12 mouse cellular contexts compared by ENCODE assay signal in the genomic region with DNA sequence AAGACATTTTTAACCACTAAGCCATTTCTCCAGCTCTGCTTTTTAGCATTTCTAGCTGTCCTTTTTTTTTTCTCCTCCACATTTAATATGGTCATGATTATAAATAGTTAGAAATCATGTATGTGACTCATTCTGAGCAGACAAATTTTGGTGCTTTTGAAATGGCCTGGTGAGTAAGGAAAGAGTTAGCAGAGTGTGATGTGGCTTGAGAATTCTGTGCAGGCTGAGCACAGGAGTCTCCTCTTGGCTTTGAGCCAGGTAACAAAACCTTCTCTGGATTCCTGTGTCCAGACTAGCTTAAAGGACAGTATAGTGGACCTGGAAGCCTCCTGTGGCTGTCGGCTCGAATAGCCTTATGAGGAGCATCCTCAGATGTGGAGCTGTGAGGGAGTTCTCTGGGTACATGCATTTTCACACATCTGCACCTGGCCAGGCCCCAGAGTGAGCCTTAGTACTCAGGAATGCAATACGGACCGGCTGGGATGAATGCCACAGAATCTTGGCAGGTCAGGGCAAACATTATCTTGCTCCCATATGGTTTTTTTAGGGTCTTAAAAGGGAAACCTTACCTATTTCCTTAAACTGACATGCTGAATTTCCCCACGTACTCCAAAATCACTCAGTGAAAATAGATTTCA.
DNase-seq lines count a peak whose midpoint lies in the region; ATAC-seq lines count a peak whose summit lies in the region.
"Had no signal": no experiment of that assay in that cellular context is flagged by ENCODE, and none has a peak within 500 bp of the region (broad histone marks: within the 10 kb centered on the region; RNA-seq: fewer than 3 reads in every experiment).

No protein-coding gene starts in this region.

- H3K9me3 ChIP-seq in heart, embryonic 10.5 days, result no peaks in the 10 kb centered on the region
- no peaks in the 10 kb centered on the region for H3K9me3 ChIP-seq in midbrain, embryonic 11.5 days (ENCODE audit: control insufficient read depth, low read length)
- H3K9me3 ChIP-seq in midbrain, embryonic 13.5 days, result no peaks in the 10 kb centered on the region
- H3K9me3 ChIP-seq: hindbrain, embryonic 15.5 days; limb, embryonic 12.5 days had no signal

- no peak for ATAC-seq in midbrain, embryonic 11.5 days (ENCODE audit: low FRiP score)
- ATAC-seq in midbrain, embryonic 13.5 days, result no peak
- no peak for ATAC-seq in erythroid progenitor cell, adult 5-6 weeks (replicated peaks; ENCODE audit: low FRiP score, poor library complexity, severe bottlenecking)

- no peak overlapping the region for H3K4me3 ChIP-seq in heart, embryonic 10.5 days
- no peak overlapping the region for H3K4me3 ChIP-seq in midbrain, embryonic 11.5 days (ENCODE audit: low read depth, low read length)
- H3K4me3 ChIP-seq in midbrain, embryonic 13.5 days (replicated peaks), result no peak overlapping the region
- H3K4me3 ChIP-seq: hindbrain, embryonic 15.5 days; limb, embryonic 12.5 days had no signal

- no peak overlapping the region for H3K4me2 ChIP-seq in midbrain, embryonic 11.5 days
- H3K4me2 ChIP-seq in midbrain, embryonic 13.5 days (replicated peaks), result no peak overlapping the region
- H3K4me2 ChIP-seq: hindbrain, embryonic 15.5 days; limb, embryonic 12.5 days had no signal

- H3K4me1 ChIP-seq in heart, embryonic 10.5 days, result peaks cover 35% of the 10 kb centered on the region
- no peaks in the 10 kb centered on the region for H3K4me1 ChIP-seq in midbrain, embryonic 11.5 days (ENCODE audit: control insufficient read depth, insufficient read depth, low read length)
- no peaks in the 10 kb centered on the region for H3K4me1 ChIP-seq in midbrain, embryonic 13.5 days (replicated peaks)
- H3K4me1 ChIP-seq: hindbrain, embryonic 15.5 days had no signal

- H3K27ac ChIP-seq in heart, embryonic 10.5 days, result no peak overlapping the region
- no peak overlapping the region for H3K27ac ChIP-seq in midbrain, embryonic 11.5 days (ENCODE audit: low read depth, low read length)
- H3K27ac ChIP-seq in midbrain, embryonic 13.5 days, result no peak overlapping the region
- H3K27ac ChIP-seq: hindbrain, embryonic 15.5 days; kidney, postnatal 0 days; limb, embryonic 12.5 days had no signal

- no peaks in the 10 kb centered on the region for H3K27me3 ChIP-seq in heart, embryonic 10.5 days (ENCODE audit: insufficient read depth, poor library complexity, severe bottlenecking)
- no peaks in the 10 kb centered on the region for H3K27me3 ChIP-seq in midbrain, embryonic 11.5 days (ENCODE audit: control insufficient read depth, insufficient read depth, low read length)
- no peaks in the 10 kb centered on the region for H3K27me3 ChIP-seq in midbrain, embryonic 13.5 days
- H3K27me3 ChIP-seq: hindbrain, embryonic 15.5 days had no signal

- 52% methylated on average over 5 of the region's 5 CpGs for WGBS in heart, embryonic 10.5 days
- WGBS in midbrain, embryonic 11.5 days, result 88% methylated on average over 5 of the region's 5 CpGs
- 88% methylated on average over 5 of the region's 5 CpGs for WGBS in midbrain, embryonic 13.5 days

- peak; percentile 30 to 33 for DNase-seq in heart, adult 18-20 months
- no peak for DNase-seq in heart, embryonic 10.5 days (ENCODE audit: low spot score)
- peak; percentile 68 for DNase-seq in midbrain, embryonic 11.5 days (ENCODE audit: low spot score, missing footprints)
- peak; percentile 35 for DNase-seq in cerebellum, adult 8-10 months
- peak; percentile 9 for DNase-seq in skeletal muscle tissue, adult 2 months (ENCODE audit: low read depth, low spot score)
- DNase-seq: adrenal gland, adult 8-10 months; embryo, embryonic 11 days had no signal

- H3K36me3 ChIP-seq in heart, embryonic 10.5 days, result no peaks in the 10 kb centered on the region
- no peaks in the 10 kb centered on the region for H3K36me3 ChIP-seq in midbrain, embryonic 11.5 days (ENCODE audit: control insufficient read depth, insufficient read depth, low read length)
- no peaks in the 10 kb centered on the region for H3K36me3 ChIP-seq in midbrain, embryonic 13.5 days
- H3K36me3 ChIP-seq: hindbrain, embryonic 15.5 days; limb, embryonic 12.5 days had no signal

- H3K9ac ChIP-seq in midbrain, embryonic 11.5 days (ENCODE audit: low read length), result no peak overlapping the region
- H3K9ac ChIP-seq in midbrain, embryonic 13.5 days (replicated peaks), result no peak overlapping the region
- H3K9ac ChIP-seq: hindbrain, embryonic 15.5 days; limb, embryonic 12.5 days had no signal
